Mouse (Mus musculus) spleen, adult 2 months (tissue): Measurements from ENCODE around the gene Tgfbr3.

Source experiments
- CTCF ChIP-seq: fragments of 200-500 bp; IDR thresholded peaks from 2 replicates; pipeline ENCODE4 v1.5.1; 2011; ENCODE audit warnings: mild to moderate bottlenecking, inconsistent platforms; ENCODE audit not compliant: insufficient read depth, insufficient read length, insufficient replicate concordance; ENCODE audit errors: extremely low read depth
- POLR2A ChIP-seq: fragments of 200-500 bp; IDR thresholded peaks from 2 replicates; pipeline ENCODE4 v1.6.1; 2011; ENCODE audit warnings: low read depth, low read length, inconsistent platforms

DNA sequence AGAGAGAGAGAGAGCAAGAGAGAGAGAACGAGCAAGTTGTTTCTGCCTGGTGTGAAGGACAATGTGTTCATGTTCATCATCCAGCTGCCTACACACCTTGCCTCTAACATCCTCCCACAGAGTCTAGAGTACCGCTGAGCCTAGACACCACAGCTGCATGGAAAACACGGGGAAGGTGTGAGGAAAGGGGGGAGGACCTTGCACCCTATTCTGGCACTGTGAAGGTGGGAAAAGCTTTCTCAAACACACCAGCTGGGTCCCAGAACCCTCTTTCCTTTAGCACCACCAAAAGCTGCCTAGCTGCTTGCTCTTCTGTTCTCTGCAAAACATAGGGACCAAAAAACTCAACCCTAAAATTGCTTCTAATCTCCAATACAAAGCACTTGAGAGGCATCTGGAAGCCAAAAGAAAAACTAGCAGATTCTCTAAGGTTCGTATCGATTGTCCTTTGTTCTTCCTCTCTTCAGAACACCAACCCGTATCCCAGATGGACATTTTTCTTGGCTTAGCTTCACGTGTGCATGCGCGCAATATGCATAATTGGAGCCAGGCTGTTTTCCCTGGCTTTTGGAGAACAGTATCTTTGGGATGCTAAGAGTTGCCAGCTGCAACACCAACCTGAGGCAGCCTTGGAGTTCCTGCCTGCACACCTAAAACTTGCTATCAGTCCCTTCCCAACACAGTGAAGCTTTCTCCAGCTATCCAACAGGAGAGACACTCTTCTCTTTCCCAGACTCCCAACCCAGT is 6.7 kb downstream of the Tgfbr3 start:
- TF ChIP-seq CTCF (no peak), POLR2A (no peak)
